Mouse (Mus musculus) C2C12 (cell line): ENCODE results near the gene Lmtk2. TPM values are rescaled to one million over a fixed set of nuclear protein-coding genes. Genes with fewer than 3 reads are reported as not detected.

Experiments
- H3K27me3 ChIP-seq: one replicate; pipeline ENCODE4 v1.6.1; 2011; ENCODE audit not compliant: control insufficient read depth, insufficient read depth, insufficient read length
- H3K36me3 ChIP-seq: one replicate; pipeline ENCODE4 v1.6.1; 2011; ENCODE audit not compliant: control insufficient read depth, insufficient read depth
- H3K4me3 ChIP-seq: one replicate; pipeline ENCODE4 v1.5.1; 2011; ENCODE audit warnings: mild to moderate bottlenecking, control low read depth; ENCODE audit not compliant: poor library complexity, insufficient read depth, severe bottlenecking
- H3K79me2 ChIP-seq: one replicate; pipeline ENCODE4 v1.6.1; 2011; ENCODE audit not compliant: control insufficient read depth, insufficient read depth
- H3K79me3 ChIP-seq: one replicate; pipeline ENCODE4 v1.6.1; 2011; ENCODE audit warnings: low read depth, control low read depth
- H3ac ChIP-seq: one replicate; pipeline ENCODE3; 2011; ENCODE audit warnings: low read depth; ENCODE audit not compliant: control insufficient read depth, insufficient read length
- CEBPB ChIP-seq: IDR thresholded peaks from one replicate; pipeline ENCODE4 v1.6.1; 2011; ENCODE audit warnings: low read depth, mild to moderate bottlenecking, control low read depth, moderate library complexity
- CTCF ChIP-seq: IDR thresholded peaks from one replicate; pipeline ENCODE4 v1.5.1; 2011; ENCODE audit not compliant: control insufficient read depth, insufficient read depth, insufficient read length
- FOSL1 ChIP-seq: IDR thresholded peaks from one replicate; pipeline ENCODE4 v1.8.0; 2011; ENCODE audit warnings: mild to moderate bottlenecking, low read length; ENCODE audit not compliant: poor library complexity, insufficient read depth, severe bottlenecking
- MAX ChIP-seq: IDR thresholded peaks from one replicate; pipeline ENCODE4 v1.6.1; 2011; ENCODE audit warnings: mild to moderate bottlenecking, control low read depth
- MYOD1 ChIP-seq: IDR thresholded peaks from one replicate; pipeline ENCODE4 v1.6.1; 2011; ENCODE audit warnings: low read depth; ENCODE audit not compliant: control insufficient read depth, insufficient read length
- MYOG ChIP-seq: IDR thresholded peaks from one replicate; pipeline ENCODE4 v1.6.1; 2011; ENCODE audit not compliant: control insufficient read depth, insufficient read length; ENCODE audit errors: extremely low read depth
- USF1 ChIP-seq: IDR thresholded peaks from one replicate; pipeline ENCODE4 v1.6.1; 2011; ENCODE audit warnings: low read depth, mild to moderate bottlenecking, control low read depth, moderate library complexity
- polyA plus RNA-seq: library from polyadenylated mRNA; unstranded; fragments of >200 nt; fragmentation: generic; extraction: Trizol; gene quantifications from one replicate; pipeline ENCODE4 v1.2.1, GENCODE M21; 2012; ENCODE audit warnings: missing spikeins

The Lmtk2 gene
- polyA plus RNA-seq, 1 experiment = 4.9 TPM

DNA sequence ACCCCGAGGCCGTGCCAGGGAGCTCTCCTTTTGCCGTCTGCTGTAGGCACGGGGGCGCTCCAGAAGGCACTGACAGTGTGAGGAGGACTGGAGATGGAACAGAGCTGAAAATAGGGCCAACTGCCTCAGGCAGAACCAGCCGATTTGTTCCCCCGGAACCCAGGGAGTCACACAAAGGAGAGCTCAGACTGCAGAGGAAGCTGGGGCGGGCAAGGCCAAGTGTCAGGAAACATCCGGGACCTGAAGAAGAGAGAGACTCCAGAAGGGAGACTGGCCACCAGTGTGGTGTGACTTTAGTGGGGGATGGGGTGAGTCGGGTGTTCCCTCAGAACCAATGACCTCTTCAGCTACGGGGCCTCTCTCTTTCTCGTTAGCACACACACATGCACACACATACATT, 119.1 kb downstream of the Lmtk2 start:
- no peaks in the 10 kb centered on the region for H3K36me3 ChIP-seq
- H3K79me3 ChIP-seq = no peaks in the 10 kb centered on the region
- H3K79me2 ChIP-seq = no peaks in the 10 kb centered on the region
- H3K4me3 ChIP-seq = no peak overlapping the region
- TF ChIP-seq USF1 (no peak), MAX (no peak), MYOD1 (no peak), CEBPB (no peak), FOSL1 (no peak), MYOG (no peak)
- no peaks in the 10 kb centered on the region for H3K27me3 ChIP-seq
- H3ac ChIP-seq = no peak overlapping the region

DNA sequence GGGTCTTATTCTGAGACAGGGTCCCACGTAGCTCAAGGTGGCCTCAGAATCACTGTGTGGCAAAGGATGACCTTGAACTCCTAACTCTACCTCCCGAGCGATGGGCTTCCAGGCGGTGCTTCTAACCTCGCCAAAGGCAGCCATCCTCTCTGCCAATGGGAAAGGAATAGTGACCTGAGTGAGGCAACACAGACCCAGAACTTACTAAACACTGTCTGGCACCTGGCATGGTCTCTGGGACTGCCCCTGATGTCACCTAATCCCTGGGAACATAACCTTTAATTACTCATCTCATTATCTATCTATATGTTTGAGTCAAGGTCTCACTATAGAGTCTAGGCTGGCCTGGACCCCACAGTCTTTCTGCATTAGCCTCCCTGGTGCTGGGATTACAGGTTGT, 119.7 kb downstream of the Lmtk2 start:
- Histone ChIP-seq H3ac (no peak overlapping the region), H3K79me3 (no peaks in the 10 kb centered on the region), H3K79me2 (no peaks in the 10 kb centered on the region), H3K27me3 (no peaks in the 10 kb centered on the region), H3K4me3 (no peak overlapping the region), H3K36me3 (no peaks in the 10 kb centered on the region)
- TF ChIP-seq MYOD1 (no peak), USF1 (no peak), MYOG (no peak), CTCF (no peak), FOSL1 (no peak), MAX (no peak), CEBPB (no peak)

DNA sequence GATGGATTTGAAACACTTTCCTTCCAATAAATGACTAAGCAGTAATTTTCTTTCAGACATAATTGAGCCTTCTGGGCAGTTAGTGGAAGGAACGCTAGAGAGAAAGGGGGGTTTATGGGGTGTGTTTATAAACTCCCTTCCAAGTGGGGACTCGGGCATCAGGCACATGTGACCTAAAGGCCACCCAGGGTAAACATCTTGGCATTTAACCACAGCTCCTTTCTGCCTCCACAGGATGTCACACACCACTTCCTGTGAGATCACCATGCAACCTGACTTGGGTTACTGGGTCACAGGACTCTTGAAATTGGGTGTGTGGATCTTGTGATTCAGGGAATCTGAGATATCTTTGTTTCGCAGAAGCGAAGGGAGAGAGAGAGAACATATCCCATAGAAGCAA, 121.1 kb downstream of the Lmtk2 start:
- Histone ChIP-seq H3K36me3 (no peaks in the 10 kb centered on the region), H3K79me3 (no peaks in the 10 kb centered on the region), H3K4me3 (no peak overlapping the region), H3K27me3 (no peaks in the 10 kb centered on the region), H3ac (no peak overlapping the region), H3K79me2 (no peaks in the 10 kb centered on the region)
- no peak for TF ChIP-seq CEBPB
- TF ChIP-seq MAX = no peak
- TF ChIP-seq MYOG = no peak
- TF ChIP-seq CTCF = no peak
- TF ChIP-seq USF1 = peak; percentile 55
- no peak for TF ChIP-seq FOSL1
- no peak for TF ChIP-seq MYOD1

DNA sequence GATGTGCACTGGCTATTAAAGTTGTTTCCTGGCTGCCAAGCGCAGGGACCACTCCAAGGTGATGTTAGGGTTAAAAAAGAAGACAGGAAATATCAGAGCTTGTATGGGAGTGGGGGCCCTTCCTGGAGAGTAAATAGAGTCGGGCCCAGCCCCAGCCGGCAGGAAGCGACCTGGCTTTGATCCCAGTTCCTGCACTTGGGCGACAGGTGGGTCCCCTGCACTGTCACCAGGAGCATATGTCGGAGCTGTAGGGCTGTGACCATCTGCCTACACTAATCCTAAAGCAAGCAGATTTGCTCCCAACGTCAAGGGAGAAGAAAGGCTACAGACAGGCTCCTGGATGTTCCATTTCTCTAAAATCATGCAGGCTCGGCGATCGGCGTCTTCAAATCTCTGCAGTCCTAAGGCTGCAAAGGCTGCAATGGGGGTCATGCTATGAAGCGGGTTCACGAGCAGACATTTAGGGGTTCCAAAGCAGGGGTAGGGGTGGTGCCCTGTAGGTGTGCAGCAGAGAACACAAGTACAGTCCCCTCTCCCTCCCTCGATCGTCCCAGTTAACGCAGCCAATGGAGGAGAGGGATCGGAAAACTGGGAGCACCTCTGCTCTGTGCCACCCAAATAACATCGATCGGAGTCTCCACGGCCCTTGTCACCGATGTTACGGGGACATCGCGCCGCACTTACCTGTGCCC, 122.7 kb downstream of the Lmtk2 start:
- Histone ChIP-seq H3K36me3 (no peaks in the 10 kb centered on the region), H3ac (peak overlapping the region; percentile 68), H3K79me2 (no peaks in the 10 kb centered on the region), H3K27me3 (no peaks in the 10 kb centered on the region), H3K79me3 (no peaks in the 10 kb centered on the region), H3K4me3 (peak overlapping the region; percentile 45)
- TF ChIP-seq MAX (no peak), MYOD1 (no peak), CTCF (no peak), CEBPB (no peak), MYOG (no peak), FOSL1 (no peak), USF1 (no peak)

DNA sequence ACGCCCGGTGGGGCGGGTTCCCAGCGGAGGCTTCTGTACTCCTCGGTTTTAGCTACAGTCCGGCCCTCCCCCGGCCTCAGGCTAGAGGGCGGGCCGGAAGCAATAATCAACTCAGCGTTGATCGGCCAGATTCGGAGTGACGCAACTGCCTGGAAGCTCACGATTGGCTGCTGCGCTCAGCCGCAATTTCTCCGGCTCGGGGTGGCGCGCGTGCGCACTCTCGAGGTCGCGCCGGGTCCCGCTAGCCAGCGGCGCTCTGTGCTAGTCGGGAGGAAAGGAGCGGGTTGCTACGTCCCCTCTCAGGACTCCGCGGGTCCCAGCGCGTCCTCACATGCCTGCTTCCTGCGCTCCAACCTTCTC, 123.2 kb downstream of the Lmtk2 start, which contains the start of gene Tecpr1:
TSS of gene Tecpr1 (minus strand) at position 113 of the 360 bp plus-strand sequence.
- no peaks in the 10 kb centered on the region for H3K36me3 ChIP-seq
- TF ChIP-seq CEBPB (peak; percentile 38), MYOD1 (no peak)
- peak within 1 kb of the TSS; percentile 98 for H3ac ChIP-seq
- H3K4me3 ChIP-seq = peak within 1 kb of the TSS; percentile 45
- H3K79me3 ChIP-seq = no peaks in the 10 kb centered on the region
- H3K79me2 ChIP-seq = no peaks in the 10 kb centered on the region
- H3K27me3 ChIP-seq = no peaks in the 10 kb centered on the region

DNA sequence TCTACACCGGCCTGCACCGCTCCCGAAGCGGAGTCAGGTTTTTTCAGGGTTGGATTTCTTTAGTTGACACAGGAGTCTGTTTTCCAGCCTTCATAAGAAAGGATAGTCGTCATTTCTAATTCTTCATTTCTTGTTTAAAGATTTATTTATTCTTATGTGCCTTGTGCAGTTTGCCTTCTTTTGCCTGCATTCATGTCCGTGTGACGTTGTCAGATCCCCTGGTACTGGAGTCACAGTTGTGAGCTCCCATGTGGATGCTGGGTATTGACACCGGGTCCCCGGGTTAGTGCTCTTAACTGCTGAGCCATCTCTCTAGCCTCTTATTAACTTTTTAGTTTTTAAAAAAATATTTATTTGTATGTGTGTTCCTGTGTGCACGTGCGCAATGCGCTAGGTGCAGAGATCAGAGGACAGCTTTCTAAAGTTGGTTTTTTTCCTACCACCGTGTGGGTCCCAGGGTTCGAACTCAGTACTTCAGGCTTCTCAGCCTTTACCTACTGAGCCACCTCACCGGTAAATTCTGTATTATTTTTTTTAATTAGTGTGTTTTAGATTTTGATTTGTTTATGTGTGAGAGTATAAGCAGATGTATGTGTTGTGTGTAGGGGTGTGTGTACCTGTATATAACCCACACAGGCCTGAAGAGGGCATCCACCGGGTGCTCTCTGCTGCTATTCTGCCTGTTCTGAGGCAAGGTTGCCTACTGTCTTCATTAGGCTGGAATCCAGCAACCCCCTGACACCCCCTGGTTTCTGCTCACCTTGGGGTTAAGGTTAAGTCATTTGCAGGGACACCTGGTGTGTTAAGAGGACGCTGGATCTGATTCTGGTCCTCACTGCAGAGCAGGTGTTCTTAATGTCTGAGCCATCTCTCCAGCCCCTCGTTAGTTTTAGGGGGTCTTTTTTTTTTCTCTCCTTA, 123.9 kb downstream of the Lmtk2 start:
- TF ChIP-seq CTCF (no peak), MYOD1 (no peak), MYOG (no peak), USF1 (no peak), MAX (no peak), FOSL1 (no peak), CEBPB (no peak)
- H3K79me2 ChIP-seq = no peaks in the 10 kb centered on the region
- H3K27me3 ChIP-seq = no peaks in the 10 kb centered on the region
- H3K36me3 ChIP-seq = no peaks in the 10 kb centered on the region
- H3ac ChIP-seq = peak overlapping the region; percentile 98
- no peaks in the 10 kb centered on the region for H3K79me3 ChIP-seq
- peak overlapping the region; percentile 45 for H3K4me3 ChIP-seq
